Mouse (Mus musculus) lung, embryonic 16.5 days (tissue): Measurements from ENCODE around the gene Hba-x. TPM values are rescaled to one million over a fixed set of nuclear protein-coding genes. Genes with fewer than 3 reads are reported as not detected.

Source experiments
- polyA plus RNA-seq: library from polyadenylated mRNA; unstranded; fragments of >200 nt; fragmentation: Nextera tagmentation; extraction: Ambion mirVana; gene quantifications from 2 replicates; pipeline ENCODE4 v1.2.1, GENCODE M21; 2015

Hba-x gene
- polyA plus RNA-seq, 1 experiment from 2014 or later: 68.2 TPM

Other genes starting within 250 kb of the Hba-x start
- gene Il9r, start 76.1 kb upstream of the Hba-x start, polyA plus RNA-seq: 0.06 and 0.23 TPM in 2 replicates
- gene Snrnp25, start 71.0 kb upstream of the Hba-x start, polyA plus RNA-seq: 49.2 and 52.1 TPM in 2 replicates
- gene Rhbdf1, start 54.1 kb upstream of the Hba-x start, polyA plus RNA-seq: 70.9 and 71.2 TPM in 2 replicates
- 35.9 and 37.9 TPM in 2 replicates for gene Mpg, start 49.9 kb upstream of the Hba-x start, polyA plus RNA-seq
- 45.2 and 46.2 TPM in 2 replicates for gene Nprl3, start 8.7 kb upstream of the Hba-x start, polyA plus RNA-seq
- 8,555 and 10,091 TPM in 2 replicates for gene Hba-a1, start 7.1 kb downstream of the Hba-x start, polyA plus RNA-seq
- 1.8 and 2.8 TPM in 2 replicates for gene Hbq1b, start 10.6 kb downstream of the Hba-x start, polyA plus RNA-seq
- 22,746 and 25,203 TPM in 2 replicates for gene Hba-a2, start 20.1 kb downstream of the Hba-x start, polyA plus RNA-seq
- gene Hbq1a, start 23.7 kb downstream of the Hba-x start, polyA plus RNA-seq: 0.46 and 1.1 TPM in 2 replicates
- gene Sh3pxd2b, start 71.4 kb downstream of the Hba-x start, polyA plus RNA-seq: 23.4 and 23.6 TPM in 2 replicates
- 38.2 and 42.0 TPM in 2 replicates for gene Ubtd2, start 179.0 kb downstream of the Hba-x start, polyA plus RNA-seq